Mouse (Mus musculus) lung, postnatal 36 days (tissue): Measurements from ENCODE around the gene Rab31.

Experiments used
- DNase-seq: peaks from one replicate; pipeline ENCODE4 v3.0.0; 2022; ENCODE audit warnings: mixed read lengths

The Rab31 gene

GRCm38 (mm10) chr17:65737175-65737574 lies 35.4 kb downstream of the Rab31 start:
- peak; percentile 53 for DNase-seq

GRCm38 (mm10) chr17:65735088-65735487 lies 37.5 kb downstream of the Rab31 start:
- DNase-seq = no peak

- no peak for DNase-seq
These were observed 39.9 kb downstream of the Rab31 start for GRCm38 (mm10) chr17:65732666-65733065.

GRCm38 (mm10) chr17:65731710-65732109 lies 40.8 kb downstream of the Rab31 start:
- no peak for DNase-seq

- peak; percentile 54 for DNase-seq
These were observed 42.4 kb downstream of the Rab31 start for GRCm38 (mm10) chr17:65729945-65730741.

GRCm38 (mm10) chr17:65726755-65727154 lies 45.8 kb downstream of the Rab31 start:
- DNase-seq = peak; percentile 61

GRCm38 (mm10) chr17:65726274-65726673 lies 46.3 kb downstream of the Rab31 start:
- DNase-seq = no peak

GRCm38 (mm10) chr17:65725814-65726213 lies 46.7 kb downstream of the Rab31 start:
- DNase-seq = no peak

GRCm38 (mm10) chr17:65725381-65725780 lies 47.2 kb downstream of the Rab31 start:
- DNase-seq = no peak

- peak; percentile 86 for DNase-seq
These were observed 48.3 kb downstream of the Rab31 start for GRCm38 (mm10) chr17:65724254-65724653.

- DNase-seq = no peak
These were observed 48.9 kb downstream of the Rab31 start for GRCm38 (mm10) chr17:65723633-65724032.

GRCm38 (mm10) chr17:65721330-65721729 lies 51.2 kb downstream of the Rab31 start:
- DNase-seq = no peak

- no peak for DNase-seq
These were observed 52.7 kb downstream of the Rab31 start for GRCm38 (mm10) chr17:65719826-65720225.

GRCm38 (mm10) chr17:65718578-65718977 lies 54.0 kb downstream of the Rab31 start:
- no peak for DNase-seq

GRCm38 (mm10) chr17:65717658-65718199 lies 54.8 kb downstream of the Rab31 start:
- DNase-seq = no peak

GRCm38 (mm10) chr17:65714060-65714459 lies 58.5 kb downstream of the Rab31 start:
- DNase-seq = no peak

- no peak for DNase-seq
These were observed 59.6 kb downstream of the Rab31 start for GRCm38 (mm10) chr17:65712861-65713535.

- DNase-seq = no peak
These were observed 60.8 kb downstream of the Rab31 start for GRCm38 (mm10) chr17:65711779-65712178.

- DNase-seq = no peak
These were observed 62.0 kb downstream of the Rab31 start for GRCm38 (mm10) chr17:65710576-65710975.

GRCm38 (mm10) chr17:65706220-65706619 lies 66.3 kb downstream of the Rab31 start:
- peak; percentile 90 for DNase-seq

- no peak for DNase-seq
These were observed 68.8 kb downstream of the Rab31 start for GRCm38 (mm10) chr17:65703527-65704391.

GRCm38 (mm10) chr17:65701797-65702566 lies 70.6 kb downstream of the Rab31 start:
- peak; percentile 73 for DNase-seq
